Mouse (Mus musculus): ENCODE data around the gene Esyt1. TPM values are rescaled to one million over a fixed set of nuclear protein-coding genes. Genes with fewer than 3 reads are reported as not detected.
"Not testable (repeated sequence)": the region's sequence is repeated elsewhere in the genome, so short reads cannot be mapped to it uniquely, and the experiment has no call there.

Gene Esyt1
- polyA plus RNA-seq, 1 experiment, result 166 TPM

DNA sequence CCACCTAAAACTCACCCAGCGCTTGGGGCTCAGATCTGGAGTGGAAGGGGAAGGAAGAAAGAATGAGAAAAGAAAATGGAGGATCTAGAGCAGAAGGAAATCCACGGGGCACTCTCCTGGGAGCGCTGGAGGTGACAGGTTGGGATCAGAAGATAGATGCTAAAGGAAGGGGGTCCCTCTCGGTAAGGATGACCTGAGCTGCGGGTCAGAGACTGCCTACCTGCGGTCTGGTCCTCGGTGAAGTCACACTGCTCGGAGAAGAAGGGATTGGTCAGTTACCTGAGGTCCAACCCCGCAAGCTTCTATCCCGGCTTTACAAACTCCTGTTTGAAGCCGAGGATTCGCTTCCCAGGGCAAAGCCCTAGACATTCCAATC is 32.4 kb downstream of the Esyt1 start:
- H3K36me3 ChIP-seq (ENCODE audit: control insufficient read depth, insufficient read depth), result peaks cover 16% of the 10 kb centered on the region
- H3ac ChIP-seq (ENCODE audit: control insufficient read depth, insufficient read length), result peak overlapping the region; percentile 12
- peak overlapping the region; percentile 97 for H3K4me2 ChIP-seq (ENCODE audit: low read depth)
- peak overlapping the region; percentile 98 for H3K4me3 ChIP-seq
- H3K27me3 ChIP-seq (ENCODE audit: control insufficient read depth, insufficient read depth, insufficient read length), result no peaks in the 10 kb centered on the region
- H3K79me2 ChIP-seq (ENCODE audit: control insufficient read depth, insufficient read depth), result peaks cover 47% of the 10 kb centered on the region
- no peak for TF ChIP-seq REST (IDR thresholded peaks at IDR 0.05; ENCODE audit: insufficient read depth, insufficient read length)
- no peak for TF ChIP-seq TCF12 (IDR thresholded peaks at IDR 0.05; ENCODE audit: insufficient read depth, poor library complexity, severe bottlenecking)
- TF ChIP-seq TCF3 (IDR thresholded peaks at IDR 0.05; ENCODE audit: insufficient read length, low read depth), result no peak
- TF ChIP-seq MAX (IDR thresholded peaks at IDR 0.05; ENCODE audit: low read depth), result no peak
- no peak for TF ChIP-seq CEBPB (IDR thresholded peaks at IDR 0.05; ENCODE audit: insufficient read depth, poor library complexity, severe bottlenecking)
- TF ChIP-seq POLR2AphosphoS2 (IDR thresholded peaks at IDR 0.05; ENCODE audit: insufficient read length, low read depth), result no peak
- TF ChIP-seq POLR2A (IDR thresholded peaks at IDR 0.05; ENCODE audit: insufficient read length, low read depth), result no peak
- TF ChIP-seq MYOG (IDR thresholded peaks at IDR 0.05; ENCODE audit: control insufficient read depth in 1 of 3, insufficient read depth in 1 of 3, insufficient read length in 2 of 3, low read depth in 2 of 3), result no peak
- no peak for TF ChIP-seq E2F4 (IDR thresholded peaks at IDR 0.05; ENCODE audit: insufficient read depth)
- TF ChIP-seq USF1 (IDR thresholded peaks at IDR 0.05; ENCODE audit: low read depth), result no peak
- TF ChIP-seq SRF (IDR thresholded peaks at IDR 0.05; ENCODE audit: control insufficient read depth, insufficient read length, low read depth), result no peak
- no peak for TF ChIP-seq MYOD1 (IDR thresholded peaks at IDR 0.05; ENCODE audit: control insufficient read depth in 1 of 3, insufficient read length in 2 of 3, low read depth in 2 of 3)

DNA sequence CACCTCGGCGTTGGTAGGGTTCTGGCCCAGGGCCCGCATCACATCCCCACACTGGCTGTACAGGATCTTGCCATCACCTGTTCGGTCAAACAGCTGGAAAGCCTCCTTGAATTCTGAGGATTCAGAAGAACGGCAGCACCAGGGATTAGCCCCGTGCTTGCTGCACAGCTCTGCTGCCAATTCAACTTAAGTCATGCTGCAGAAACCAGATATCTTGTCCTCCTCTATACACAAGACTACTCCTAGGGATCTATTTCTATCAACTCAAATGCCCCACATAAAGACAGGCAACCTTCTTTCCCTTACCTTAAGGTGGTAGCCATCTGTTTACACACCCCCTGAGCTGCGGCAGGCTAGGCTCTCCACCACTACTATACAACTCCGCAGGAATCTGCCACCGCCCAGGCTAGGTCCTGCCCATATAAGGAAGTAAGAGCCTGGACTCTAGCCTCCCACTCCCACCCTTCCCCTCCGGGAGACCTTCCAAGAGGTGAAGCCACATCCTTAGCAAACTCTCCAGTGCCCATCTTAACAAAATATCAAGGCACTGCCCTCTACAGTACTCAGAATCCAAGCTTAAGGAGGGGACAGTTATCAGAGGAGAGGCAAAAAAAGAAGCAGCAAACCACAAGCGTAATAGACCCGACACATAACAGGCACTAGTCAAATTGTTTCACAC is 32.9 kb downstream of the Esyt1 start:
- Histone ChIP-seq H3K79me2 (ENCODE audit: control insufficient read depth, insufficient read depth) (peaks cover 47% of the 10 kb centered on the region), H3K36me3 (ENCODE audit: control insufficient read depth, insufficient read depth) (peaks cover 16% of the 10 kb centered on the region), H3ac (ENCODE audit: control insufficient read depth, insufficient read length) (peak overlapping the region; percentile 12)

DNA sequence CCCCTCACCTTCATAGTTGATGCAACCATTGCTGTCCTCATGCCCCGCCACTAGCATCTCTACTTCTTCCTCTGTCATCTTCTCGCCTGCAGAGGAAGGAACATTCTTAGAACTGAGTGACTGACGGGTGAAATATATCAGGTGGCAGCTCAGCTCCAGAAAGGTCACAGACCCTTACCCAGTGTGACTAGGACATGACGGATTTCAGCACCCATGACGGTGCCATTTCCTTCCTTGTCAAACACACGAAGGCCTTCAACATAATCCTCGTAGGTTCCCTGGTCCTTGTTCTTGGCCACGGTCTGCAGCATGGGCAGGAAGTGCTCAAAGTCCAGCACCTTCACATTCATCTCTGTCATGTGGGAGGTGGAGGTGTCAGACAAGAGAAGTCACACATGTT is 33.6 kb downstream of the Esyt1 start:
- peak overlapping the region; percentile 12 for H3ac ChIP-seq (ENCODE audit: control insufficient read depth, insufficient read length)
- not testable (repeated sequence) for H3K27me3 ChIP-seq (ENCODE audit: control insufficient read depth, insufficient read depth, insufficient read length)
- peaks cover 47% of the 10 kb centered on the region for H3K79me2 ChIP-seq (ENCODE audit: control insufficient read depth, insufficient read depth)
- H3K4me3 ChIP-seq, result peak overlapping the region; percentile 98
- H3K4me2 ChIP-seq (ENCODE audit: low read depth), result peak overlapping the region; percentile 97
- peaks cover 20% of the 10 kb centered on the region for H3K36me3 ChIP-seq (ENCODE audit: control insufficient read depth, insufficient read depth)

More for the DNA sequence above, 32.9 kb downstream of the Esyt1 start:
- Histone ChIP-seq H3K4me2 (ENCODE audit: low read depth) (peak overlapping the region; percentile 97), H3K27me3 (ENCODE audit: control insufficient read depth, insufficient read depth, insufficient read length) (no peaks in the 10 kb centered on the region), H3K4me3 (peak overlapping the region; percentile 98)
- TF ChIP-seq MYOD1 (IDR thresholded peaks at IDR 0.05; ENCODE audit: control insufficient read depth in 1 of 3, insufficient read length in 2 of 3, low read depth in 2 of 3) (no peak), POLR2AphosphoS2 (IDR thresholded peaks at IDR 0.05; ENCODE audit: insufficient read length, low read depth) (peak; percentile 64), SRF (IDR thresholded peaks at IDR 0.05; ENCODE audit: control insufficient read depth, insufficient read length, low read depth) (peak; percentile 97), MYOG (IDR thresholded peaks at IDR 0.05; ENCODE audit: control insufficient read depth in 1 of 3, insufficient read depth in 1 of 3, insufficient read length in 2 of 3, low read depth in 2 of 3) (no peak)

DNA sequence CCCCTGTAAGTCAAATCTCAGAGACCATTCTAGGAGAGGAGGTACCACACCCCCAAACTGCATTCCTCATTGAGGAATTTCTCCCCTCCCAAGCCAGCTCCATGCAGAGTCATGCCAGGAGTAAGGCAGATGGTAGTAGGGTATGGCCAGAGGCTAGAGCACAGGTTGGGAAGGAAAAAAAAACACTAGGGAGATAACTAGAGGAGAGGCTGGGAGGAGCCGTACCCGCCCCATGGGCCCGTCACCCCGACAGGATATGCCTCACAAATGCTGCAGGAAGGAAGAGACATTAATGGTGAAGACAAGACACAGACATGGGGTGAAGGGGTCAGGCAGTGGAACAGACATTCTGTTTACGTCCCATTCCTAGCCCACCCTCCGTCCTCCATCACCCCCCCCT is 34.2 kb downstream of the Esyt1 start:
- peak overlapping the region; percentile 97 for H3K4me2 ChIP-seq (ENCODE audit: low read depth)
- H3K79me2 ChIP-seq (ENCODE audit: control insufficient read depth, insufficient read depth), result peaks cover 47% of the 10 kb centered on the region
- H3K27me3 ChIP-seq (ENCODE audit: control insufficient read depth, insufficient read depth, insufficient read length), result no peaks in the 10 kb centered on the region
- peak overlapping the region; percentile 98 for H3K4me3 ChIP-seq
- H3ac ChIP-seq (ENCODE audit: control insufficient read depth, insufficient read length), result no peak overlapping the region
- TF ChIP-seq POLR2A (IDR thresholded peaks at IDR 0.05; ENCODE audit: insufficient read length, low read depth), result peak; percentile 41
- peak; percentile 91 for TF ChIP-seq POLR2AphosphoS2 (IDR thresholded peaks at IDR 0.05; ENCODE audit: insufficient read length, low read depth)
- no peak for TF ChIP-seq MYOG (IDR thresholded peaks at IDR 0.05; ENCODE audit: control insufficient read depth in 1 of 3, insufficient read depth in 1 of 3, insufficient read length in 2 of 3, low read depth in 2 of 3)
- H3K36me3 ChIP-seq (ENCODE audit: control insufficient read depth, insufficient read depth), result peaks cover 20% of the 10 kb centered on the region

GRCm38 (mm10) chr10:128490912-128491311 is 34.8 kb downstream of the Esyt1 start:
- H3K27me3 ChIP-seq (ENCODE audit: control insufficient read depth, insufficient read depth, insufficient read length), result no peaks in the 10 kb centered on the region
- TF ChIP-seq E2F4 (IDR thresholded peaks at IDR 0.05; ENCODE audit: insufficient read depth) (no peak), POLR2AphosphoS2 (IDR thresholded peaks at IDR 0.05; ENCODE audit: insufficient read length, low read depth) (peak; percentile 56)
- peaks cover 44% of the 10 kb centered on the region for H3K79me2 ChIP-seq (ENCODE audit: control insufficient read depth, insufficient read depth)
- no peak overlapping the region for H3ac ChIP-seq (ENCODE audit: control insufficient read depth, insufficient read length)
- H3K4me3 ChIP-seq, result peak overlapping the region; percentile 98
- H3K36me3 ChIP-seq (ENCODE audit: control insufficient read depth, insufficient read depth), result peaks cover 21% of the 10 kb centered on the region
- H3K4me2 ChIP-seq (ENCODE audit: low read depth), result peak overlapping the region; percentile 97

- Histone ChIP-seq H3K79me2 (ENCODE audit: control insufficient read depth, insufficient read depth) (peaks cover 39% of the 10 kb centered on the region), H3ac (ENCODE audit: control insufficient read depth, insufficient read length) (no peak overlapping the region), H3K4me3 (no peak overlapping the region), H3K36me3 (ENCODE audit: control insufficient read depth, insufficient read depth) (peaks cover 27% of the 10 kb centered on the region), H3K27me3 (ENCODE audit: control insufficient read depth, insufficient read depth, insufficient read length) (no peaks in the 10 kb centered on the region), H3K4me2 (ENCODE audit: low read depth) (peak overlapping the region; percentile 97)
- peak; percentile 94 for TF ChIP-seq POLR2AphosphoS2 (IDR thresholded peaks at IDR 0.05; ENCODE audit: insufficient read length, low read depth)
- no peak for TF ChIP-seq MAX (IDR thresholded peaks at IDR 0.05; ENCODE audit: low read depth)
- no peak for TF ChIP-seq TCF3 (IDR thresholded peaks at IDR 0.05; ENCODE audit: insufficient read length, low read depth)
- no peak for TF ChIP-seq REST (IDR thresholded peaks at IDR 0.05; ENCODE audit: insufficient read depth, insufficient read length)
- TF ChIP-seq MYOD1 (IDR thresholded peaks at IDR 0.05; ENCODE audit: control insufficient read depth in 1 of 3, insufficient read length in 2 of 3, low read depth in 2 of 3), result peak in 2 of 3 experiments; percentile 56 to 78
- TF ChIP-seq SRF (IDR thresholded peaks at IDR 0.05; ENCODE audit: control insufficient read depth, insufficient read length, low read depth), result peak; percentile 95
- peak in 2 of 3 experiments; percentile 77 to 82 for TF ChIP-seq MYOG (IDR thresholded peaks at IDR 0.05; ENCODE audit: control insufficient read depth in 1 of 3, insufficient read depth in 1 of 3, insufficient read length in 2 of 3, low read depth in 2 of 3)
- no peak for TF ChIP-seq TCF12 (IDR thresholded peaks at IDR 0.05; ENCODE audit: insufficient read depth, poor library complexity, severe bottlenecking)
- peak; percentile 64 for TF ChIP-seq POLR2A (IDR thresholded peaks at IDR 0.05; ENCODE audit: insufficient read length, low read depth)
- TF ChIP-seq E2F4 (IDR thresholded peaks at IDR 0.05; ENCODE audit: insufficient read depth), result no peak
- no peak for TF ChIP-seq USF1 (IDR thresholded peaks at IDR 0.05; ENCODE audit: low read depth)
- no peak for TF ChIP-seq CEBPB (IDR thresholded peaks at IDR 0.05; ENCODE audit: insufficient read depth, poor library complexity, severe bottlenecking)
These were observed 35.4 kb downstream of the Esyt1 start for GRCm38 (mm10) chr10:128490232-128490631.
